Mouse (Mus musculus) mouse trophoblast stem cell (cell line): ENCODE data around the gene Bhlha15.

Experiments
- in situ Hi-C, 2 experiments: fragments of 300-500 bp; cut with MseI, MboI; formaldehyde crosslinking; loops; 2 replicates in 1 of 2; 3 replicates in 1 of 2; pipeline ENCODE4 v1.15.1; 2025

Bhlha15 gene

GRCm38 (mm10) chr5:144231410-144231809, 41.3 kb downstream of the Bhlha15 start:
- in situ Hi-C loops = no loop called here

- in situ Hi-C loops = no loop called here
Measured at GRCm38 (mm10) chr5:144232531-144232930, 42.4 kb downstream of the Bhlha15 start.

DNA sequence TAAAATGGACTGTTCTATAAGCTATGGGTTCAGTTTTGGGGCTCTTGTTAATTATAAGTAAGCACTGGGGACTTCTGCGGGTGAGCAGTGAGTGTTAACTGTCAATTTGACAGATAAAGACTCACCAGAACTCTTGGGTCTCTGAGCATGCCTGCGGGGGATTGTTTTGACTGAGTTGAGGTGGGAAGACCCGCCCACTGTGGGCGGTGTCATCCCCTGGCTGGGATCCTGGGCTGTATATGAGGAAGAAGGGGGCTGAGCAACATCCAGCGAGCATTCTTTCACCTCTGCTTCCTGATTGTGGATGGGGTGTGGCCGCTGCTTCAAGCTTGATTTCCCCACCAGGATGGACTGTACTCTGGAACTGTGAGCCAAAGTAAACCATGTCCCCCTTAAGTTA, 44.1 kb downstream of the Bhlha15 start:
- in situ Hi-C loops = no loop called here

DNA sequence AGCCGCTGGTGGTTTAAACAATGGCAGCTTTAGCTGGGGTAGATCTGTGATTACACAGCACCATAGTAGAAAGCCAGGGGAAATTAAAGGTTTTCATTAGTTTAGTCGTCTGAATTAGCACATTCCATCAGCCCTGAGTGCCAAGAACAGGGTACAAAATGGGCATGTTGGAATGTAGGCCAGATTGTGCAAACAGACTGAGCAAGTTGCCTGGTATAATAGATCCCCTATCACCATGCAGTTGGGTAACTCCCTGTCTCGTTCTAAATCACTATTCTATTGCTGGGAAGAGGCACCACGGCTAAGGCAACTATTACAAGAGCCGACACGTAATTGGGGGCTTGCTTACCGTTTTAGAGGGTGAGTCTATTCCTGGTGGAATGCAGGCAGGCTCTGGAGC, 44.6 kb downstream of the Bhlha15 start:
- in situ Hi-C loops = no loop called here

DNA sequence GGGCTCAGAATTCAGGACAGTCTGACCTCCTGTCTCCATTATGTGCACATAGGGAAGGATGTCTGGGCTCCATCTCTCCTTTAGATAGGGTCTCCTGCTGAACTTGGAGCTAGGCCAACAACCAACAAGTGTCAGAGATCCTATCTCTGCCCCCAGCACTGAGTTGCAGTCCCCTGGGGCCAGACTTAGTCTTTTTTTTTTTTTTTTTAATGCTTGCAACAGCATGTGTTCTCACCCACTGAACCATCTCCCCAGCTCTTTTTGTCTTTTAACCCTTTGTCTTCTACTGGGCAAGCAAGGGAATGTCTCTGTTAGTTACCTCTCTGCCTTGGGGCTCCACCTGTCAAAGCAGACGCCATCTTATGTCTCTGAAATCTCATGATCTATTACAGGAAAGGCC, 48.9 kb downstream of the Bhlha15 start:
- in situ Hi-C loops = no loop called here
